Comparison of ENCODE assay signal across 8 mouse cellular contexts in genomic region chr16:30969266-30970064, GRCm38 (mm10).
DNase-seq lines count a peak whose midpoint lies in the region; ATAC-seq lines count a peak whose summit lies in the region.

No protein-coding gene starts in this region.

- 40% methylated on average over 18 of the region's 18 CpGs for WGBS in large intestine, adult 2 months

- peaks cover 88% of the 10 kb centered on the region for H3K4me1 ChIP-seq in megakaryocyte, embryonic 14.5 days

- peak overlapping the region; percentile 4 for H3K4me3 ChIP-seq in megakaryocyte, embryonic 14.5 days (replicated peaks)

- peak; percentile 48 for DNase-seq in adrenal gland, adult 2 months
- DNase-seq in adrenal gland, adult 18-20 months (ENCODE audit: low spot score in 2 of 2): no peak
- peak; percentile 48 for DNase-seq in right cerebral cortex, postnatal 25 days
- DNase-seq in right cerebral cortex, postnatal 14 days: no peak
- peak; percentile 55 for DNase-seq in large intestine, adult 2 months (ENCODE audit: low read depth, low spot score)
- no peak for DNase-seq in cerebellum, adult 18-20 months

- no peaks in the 10 kb centered on the region for H3K9me3 ChIP-seq in megakaryocyte, embryonic 14.5 days

- peaks cover 6% of the 10 kb centered on the region for H3K36me3 ChIP-seq in megakaryocyte, embryonic 14.5 days (replicated peaks; ENCODE audit: low read length)

- ATAC-seq in inflammation-experienced regulatory T-cells, adult 6 months: no peak

- no peaks in the 10 kb centered on the region for H3K27me3 ChIP-seq in megakaryocyte, embryonic 14.5 days (replicated peaks)

Comparison
In these comparisons a context has a peak if more than half of its experiments do, and no peak if none do; other contexts are left out.
1. DNase-seq: peak in adrenal gland, adult 2 months (single experiment), right cerebral cortex, postnatal 25 days (single experiment) and large intestine, adult 2 months (single experiment); none in adrenal gland, adult 18-20 months (0 of 2), right cerebral cortex, postnatal 14 days (single experiment) and cerebellum, adult 18-20 months (0 of 2).